Mouse (Mus musculus) lung, embryonic 14.5 days (tissue): Measurements from ENCODE around the gene Srgap3. TPM values are rescaled to one million over a fixed set of nuclear protein-coding genes. Genes with fewer than 3 reads are reported as not detected.

ENCODE experiments used
- ATAC-seq: fragments of 200-750 bp; cut with Nextera tagmentation; 2 replicates; pipeline ENCODE4 v1.8.0; 2017; ENCODE audit warnings: mild to moderate bottlenecking, moderate TSS enrichment, moderate library complexity; ENCODE audit not compliant: insufficient read depth
- DNase-seq: peaks from one replicate; pipeline ENCODE4 v3.0.0-alpha.2; 2015
- H3K27ac ChIP-seq: fragments of 300-500 bp; sonication (generic); 2 replicates; pipeline ENCODE4 v1.5.1; 2014; ENCODE audit warnings: low read depth, mild to moderate bottlenecking, moderate library complexity
- H3K27me3 ChIP-seq: fragments of 300-500 bp; sonication (generic); 2 replicates; pipeline ENCODE4 v1.6.1; 2014; ENCODE audit warnings: low read length, control low read depth; ENCODE audit not compliant: insufficient read depth
- H3K36me3 ChIP-seq: fragments of 300-500 bp; sonication (generic); 2 replicates; pipeline ENCODE4 v1.6.1; 2014; ENCODE audit warnings: control low read depth; ENCODE audit not compliant: insufficient read depth
- H3K4me1 ChIP-seq: fragments of 300-500 bp; sonication (generic); 2 replicates; pipeline ENCODE4 v1.6.1; 2014; ENCODE audit warnings: antibody characterized with exemption, control low read depth; ENCODE audit not compliant: insufficient read depth
- H3K4me2 ChIP-seq: fragments of 300-500 bp; sonication (generic); 2 replicates; pipeline ENCODE4 v1.6.1; 2014; ENCODE audit warnings: mild to moderate bottlenecking
- H3K4me3 ChIP-seq: fragments of 300-500 bp; sonication (generic); 2 replicates; pipeline ENCODE4 v1.5.1; 2014; ENCODE audit warnings: low read depth, low read length
- H3K9ac ChIP-seq: fragments of 300-500 bp; sonication (generic); 2 replicates; pipeline ENCODE4 v1.6.1; 2014
- H3K9me3 ChIP-seq: fragments of 300-500 bp; sonication (generic); 2 replicates; pipeline ENCODE4 v1.6.1; 2016; ENCODE audit warnings: low read depth, low read length, control low read depth
- CTCF ChIP-seq: IDR thresholded peaks from 2 replicates; pipeline ENCODE4 v1.5.1; 2016; ENCODE audit warnings: antibody characterized with exemption, low read depth
- WGBS: fragments of 180-500 bp; shearing (Covaris S2); extraction: QIAGEN DNeasy Blood & Tissue Kit; methylation state at CpG from one replicate; pipeline ENCODE4 v1.1.7; 2014; 5-methylcytosine and 5-hydroxymethylcytosine counted together
- polyA plus RNA-seq: library from polyadenylated mRNA; unstranded; fragments of >200 nt; fragmentation: Nextera tagmentation; extraction: Ambion mirVana; gene quantifications from 2 replicates; pipeline ENCODE4 v1.2.1, GENCODE M21; 2014

Srgap3 gene
- polyA plus RNA-seq, 1 experiment from 2014 or later, result 5.5 TPM

- no peaks in the 10 kb centered on the region for H3K27me3 ChIP-seq
- no peak overlapping the region for H3K4me2 ChIP-seq
- DNase-seq (no peak), ATAC-seq (no peak)
- no peaks in the 10 kb centered on the region for H3K9me3 ChIP-seq
- H3K27ac ChIP-seq, result no peak overlapping the region
- no peaks in the 10 kb centered on the region for H3K4me1 ChIP-seq
- H3K9ac ChIP-seq, result no peak overlapping the region
- 55% methylated on average over 4 of the region's 4 CpGs for WGBS
- TF ChIP-seq CTCF, result no peak
- H3K4me3 ChIP-seq, result no peak overlapping the region
- H3K36me3 ChIP-seq, result no peaks in the 10 kb centered on the region
Observed at GRCm38 (mm10) chr6:112898435-112898834, 48.6 kb downstream of the Srgap3 start.

DNA sequence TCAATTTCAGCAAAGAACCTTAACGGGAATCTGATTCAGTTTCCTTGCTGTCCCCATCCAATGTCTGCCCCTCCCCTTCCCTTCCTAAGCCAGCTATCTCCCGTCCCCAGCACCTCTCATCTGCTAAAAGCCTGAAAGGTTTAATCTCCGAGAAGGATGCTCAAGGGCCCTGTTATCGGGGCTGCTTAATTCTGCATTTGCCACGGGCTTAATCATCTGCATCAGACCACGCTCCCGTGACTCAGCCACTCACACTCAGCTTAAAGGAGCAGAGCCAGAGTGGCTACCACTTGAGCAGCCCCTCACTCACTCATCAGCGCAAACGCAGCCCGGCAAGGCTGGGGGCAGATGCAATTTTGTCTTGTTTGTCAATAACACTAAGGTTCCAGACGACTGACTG lies 50.7 kb downstream of the Srgap3 start:
- no peak overlapping the region for H3K4me3 ChIP-seq

GRCm38 (mm10) chr6:112890331-112890751 lies 56.7 kb downstream of the Srgap3 start:
- no peak for TF ChIP-seq CTCF
- Histone ChIP-seq H3K9me3 (no peaks in the 10 kb centered on the region), H3K9ac (no peak overlapping the region), H3K4me1 (no peaks in the 10 kb centered on the region), H3K36me3 (no peaks in the 10 kb centered on the region), H3K4me2 (no peak overlapping the region), H3K27me3 (no peaks in the 10 kb centered on the region), H3K4me3 (no peak overlapping the region), H3K27ac (no peak overlapping the region)
- 69% methylated on average over 2 of the region's 2 CpGs for WGBS
- DNase-seq, result no peak
- no peak for ATAC-seq

More for the DNA sequence above, 50.7 kb downstream of the Srgap3 start:
- no peak for TF ChIP-seq CTCF
- Histone ChIP-seq H3K27me3 (no peaks in the 10 kb centered on the region), H3K27ac (no peak overlapping the region), H3K4me2 (no peak overlapping the region), H3K36me3 (no peaks in the 10 kb centered on the region), H3K4me1 (no peaks in the 10 kb centered on the region), H3K9me3 (no peaks in the 10 kb centered on the region), H3K9ac (no peak overlapping the region)
- no peak for ATAC-seq
- DNase-seq, result no peak
- 41% methylated on average over 11 of the region's 11 CpGs for WGBS

- H3K27me3 ChIP-seq, result no peaks in the 10 kb centered on the region
- no peak overlapping the region for H3K9ac ChIP-seq
- H3K4me3 ChIP-seq, result no peak overlapping the region
- H3K36me3 ChIP-seq, result no peaks in the 10 kb centered on the region
- no peaks in the 10 kb centered on the region for H3K4me1 ChIP-seq
- WGBS, result 76% methylated on average over 5 of the region's 5 CpGs
- no peak for ATAC-seq
- H3K27ac ChIP-seq, result no peak overlapping the region
- H3K4me2 ChIP-seq, result no peak overlapping the region
- no peak for DNase-seq
- no peaks in the 10 kb centered on the region for H3K9me3 ChIP-seq
- TF ChIP-seq CTCF, result no peak
Observed at GRCm38 (mm10) chr6:112883588-112884135, 63.4 kb downstream of the Srgap3 start.

DNA sequence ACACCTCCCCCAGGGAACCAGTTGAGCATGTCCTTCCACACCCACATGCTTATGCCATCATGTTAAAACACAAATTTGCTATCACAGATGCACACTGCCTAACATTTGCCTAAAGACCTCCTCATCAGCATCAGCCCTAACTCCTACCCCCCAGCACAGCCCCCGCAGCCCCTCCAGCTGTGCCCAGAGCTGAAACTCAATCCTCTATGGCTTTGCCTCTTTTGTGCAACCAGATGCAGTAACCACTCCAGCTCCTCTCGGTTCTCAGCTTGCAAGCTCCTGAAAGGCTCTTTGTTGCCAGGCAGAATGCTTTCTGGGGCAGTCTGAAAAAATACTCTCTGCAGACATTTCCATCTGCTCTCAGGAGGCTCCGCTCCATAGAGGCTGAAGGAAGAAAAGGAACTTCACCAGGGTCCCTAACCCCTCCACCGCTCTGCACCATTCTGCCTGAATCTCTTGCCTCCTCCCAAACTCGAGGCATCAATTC lies 67.0 kb downstream of the Srgap3 start:
- H3K4me2 ChIP-seq, result no peak overlapping the region
- H3K27me3 ChIP-seq, result no peaks in the 10 kb centered on the region
- H3K36me3 ChIP-seq, result no peaks in the 10 kb centered on the region
- H3K9ac ChIP-seq, result no peak overlapping the region
- H3K4me1 ChIP-seq, result no peaks in the 10 kb centered on the region
- ATAC-seq (no peak), DNase-seq (peak; percentile 13)
- 44% methylated on average over 5 of the region's 5 CpGs for WGBS
- no peak for TF ChIP-seq CTCF
- no peak overlapping the region for H3K4me3 ChIP-seq
- no peak overlapping the region for H3K27ac ChIP-seq
- H3K9me3 ChIP-seq, result no peaks in the 10 kb centered on the region

DNA sequence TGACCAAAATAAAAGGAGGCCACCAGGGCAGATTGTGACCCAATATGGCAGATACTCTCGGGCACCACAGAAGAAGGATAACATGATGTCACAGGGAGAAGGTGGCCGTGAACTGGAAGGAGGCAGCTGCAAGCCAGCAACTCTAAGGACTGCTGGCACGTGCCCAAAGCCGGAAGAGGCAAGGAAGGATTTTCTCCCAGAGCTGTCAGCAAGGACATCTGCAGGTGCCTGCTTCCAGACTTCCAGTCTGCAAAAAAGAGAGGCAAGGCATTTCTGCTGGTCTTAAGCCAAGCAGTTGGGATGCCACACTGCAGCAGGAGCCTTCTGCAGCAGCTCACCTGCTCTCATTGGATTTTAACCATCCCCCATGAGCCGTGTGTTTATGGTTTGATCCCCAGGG lies 67.9 kb downstream of the Srgap3 start:
- Histone ChIP-seq H3K27ac (no peak overlapping the region), H3K36me3 (no peaks in the 10 kb centered on the region), H3K4me1 (no peaks in the 10 kb centered on the region), H3K9me3 (no peaks in the 10 kb centered on the region), H3K4me2 (no peak overlapping the region), H3K27me3 (no peaks in the 10 kb centered on the region), H3K4me3 (no peak overlapping the region), H3K9ac (no peak overlapping the region)
- 52% methylated on average over 5 of the region's 5 CpGs for WGBS
- no peak for TF ChIP-seq CTCF
- ATAC-seq, result no peak
- peak; percentile 27 for DNase-seq

GRCm38 (mm10) chr6:112873089-112873835 lies 73.8 kb downstream of the Srgap3 start:
- no peak overlapping the region for H3K4me2 ChIP-seq
- no peak for DNase-seq
- H3K27me3 ChIP-seq, result no peaks in the 10 kb centered on the region
- H3K36me3 ChIP-seq, result no peaks in the 10 kb centered on the region
- 67% methylated on average over 9 of the region's 9 CpGs for WGBS
- no peak for TF ChIP-seq CTCF
- no peaks in the 10 kb centered on the region for H3K9me3 ChIP-seq
- no peak overlapping the region for H3K27ac ChIP-seq
- no peaks in the 10 kb centered on the region for H3K4me1 ChIP-seq
- H3K4me3 ChIP-seq, result no peak overlapping the region
- H3K9ac ChIP-seq, result no peak overlapping the region
- no peak for ATAC-seq
